ENCODE assay signal across 9 mouse cellular contexts in genomic region chr9:35283415-35284069, GRCm38 (mm10). TPM values are rescaled to one million over a fixed set of nuclear protein-coding genes. Genes with fewer than 3 reads are reported as not detected.
A peak's percentile ranks its signal among the peaks of the same experiment; 100 is the strongest.
DNase-seq lines count a peak whose midpoint lies in the region; ATAC-seq and TF ChIP-seq lines count a peak whose summit lies in the region.
"Had no signal": no experiment of that assay in that cellular context is flagged by ENCODE, and none has a peak within 500 bp of the region (broad histone marks: within the 10 kb centered on the region; RNA-seq: fewer than 3 reads in every experiment).

No protein-coding gene starts in this region.

- peak; percentile 62; the same call in 1 of the 2 replicates for ATAC-seq in lung, embryonic 14.5 days (ENCODE audit: insufficient read depth)
- 0 out of 2 replicates have a peak, but pooled peaks have one; percentile 34 for ATAC-seq in hindbrain, embryonic 14.5 days (ENCODE audit: low FRiP score)
- peak; percentile 65; the same call in 1 of the 2 replicates for ATAC-seq in limb, embryonic 11.5 days (ENCODE audit: insufficient number of reproducible peaks, low FRiP score, low TSS enrichment, low read depth)
- no peak for ATAC-seq in monocyte, adult 5-6 weeks (replicated peaks; ENCODE audit: insufficient number of reproducible peaks, low FRiP score, low TSS enrichment, poor library complexity, severe bottlenecking)

- no peak for TF ChIP-seq CTCF in lung, embryonic 14.5 days (IDR thresholded peaks at IDR 0.05; ENCODE audit: low read depth)
- TF ChIP-seq CTCF in thymus, adult 2 months (IDR thresholded peaks at IDR 0.05; ENCODE audit: borderline replicate concordance, control insufficient read depth, extremely low read depth, insufficient read depth, low read length, poor library complexity): no peak

- no peak overlapping the region for H3K4me3 ChIP-seq in lung, embryonic 14.5 days (ENCODE audit: low read depth, low read length)
- no peak overlapping the region for H3K4me3 ChIP-seq in hindbrain, embryonic 14.5 days (replicated peaks; ENCODE audit: low read length)
- no peak overlapping the region for H3K4me3 ChIP-seq in limb, embryonic 11.5 days (ENCODE audit: low read depth, low read length)
- no peak overlapping the region for H3K4me3 ChIP-seq in thymus, adult 2 months (ENCODE audit: control insufficient read depth, insufficient read depth, low read length)

- DNase-seq in lung, embryonic 14.5 days: no peak
- DNase-seq in lung, adult 18-20 months: no peak
- DNase-seq in hindbrain, embryonic 14.5 days (ENCODE audit: low spot score): no peak
- no peak for DNase-seq in limb, embryonic 11.5 days (ENCODE audit: low spot score)
- DNase-seq in ovary, postnatal 10 days (ENCODE audit: low spot score): no peak
- DNase-seq in thymus, adult 2 months: no peak
- DNase-seq: cerebellum, adult 9-10 months; left cerebral cortex, postnatal 4 days had no signal

- H3K27me3 ChIP-seq in lung, embryonic 14.5 days (ENCODE audit: insufficient read depth, low read length): no peaks in the 10 kb centered on the region
- peaks cover 40% of the 10 kb centered on the region for H3K27me3 ChIP-seq in hindbrain, embryonic 14.5 days (ENCODE audit: control insufficient read depth, insufficient read depth, low read length)
- H3K27me3 ChIP-seq in limb, embryonic 11.5 days (ENCODE audit: control insufficient read depth, insufficient read depth, low read length): no peaks in the 10 kb centered on the region
- no peaks in the 10 kb centered on the region for H3K27me3 ChIP-seq in thymus, adult 2 months (ENCODE audit: control insufficient read depth, insufficient read depth, low read length)

- no peak overlapping the region for H3K4me2 ChIP-seq in lung, embryonic 14.5 days
- H3K4me2 ChIP-seq in hindbrain, embryonic 14.5 days (replicated peaks): no peak overlapping the region
- no peak overlapping the region for H3K4me2 ChIP-seq in limb, embryonic 11.5 days (ENCODE audit: low read depth, severe bottlenecking)

- H3K36me3 ChIP-seq in lung, embryonic 14.5 days (ENCODE audit: insufficient read depth): no peaks in the 10 kb centered on the region
- peaks cover 5% of the 10 kb centered on the region; the same call in 1 of the 2 replicates for H3K36me3 ChIP-seq in hindbrain, embryonic 14.5 days (replicated peaks; ENCODE audit: control insufficient read depth, insufficient read depth)
- H3K36me3 ChIP-seq in limb, embryonic 11.5 days (ENCODE audit: control insufficient read depth, insufficient read depth, low read length): no peaks in the 10 kb centered on the region
- no peaks in the 10 kb centered on the region for H3K36me3 ChIP-seq in thymus, adult 2 months (ENCODE audit: control insufficient read depth, insufficient read depth, low read length)

- no peaks in the 10 kb centered on the region for H3K9me3 ChIP-seq in lung, embryonic 14.5 days (ENCODE audit: low read depth, low read length)
- no peaks in the 10 kb centered on the region for H3K9me3 ChIP-seq in hindbrain, embryonic 14.5 days (ENCODE audit: control insufficient read depth, low read length)
- no peaks in the 10 kb centered on the region for H3K9me3 ChIP-seq in limb, embryonic 11.5 days (ENCODE audit: control insufficient read depth, low read length)

- no peaks in the 10 kb centered on the region for H3K4me1 ChIP-seq in lung, embryonic 14.5 days (ENCODE audit: insufficient read depth)
- H3K4me1 ChIP-seq in hindbrain, embryonic 14.5 days (replicated peaks; ENCODE audit: control insufficient read depth, insufficient read depth, low read length): no peaks in the 10 kb centered on the region
- peaks cover 16% of the 10 kb centered on the region for H3K4me1 ChIP-seq in limb, embryonic 11.5 days (ENCODE audit: control insufficient read depth, insufficient read depth, low read length)
- H3K4me1 ChIP-seq in thymus, adult 2 months (replicated peaks; ENCODE audit: control insufficient read depth, insufficient read depth, low read length): no peaks in the 10 kb centered on the region

- 59% methylated on average over 13 of the region's 13 CpGs for WGBS in lung, embryonic 14.5 days
- WGBS in hindbrain, embryonic 14.5 days: 60% methylated on average over 13 of the region's 13 CpGs
- 25% methylated on average over 13 of the region's 13 CpGs for WGBS in limb, embryonic 11.5 days
- WGBS in thymus, adult 2 months: 93% methylated on average over 13 of the region's 13 CpGs

- no peak overlapping the region for H3K27ac ChIP-seq in lung, embryonic 14.5 days (ENCODE audit: low read depth)
- H3K27ac ChIP-seq in hindbrain, embryonic 14.5 days: no peak overlapping the region
- H3K27ac ChIP-seq in limb, embryonic 11.5 days (replicated peaks; ENCODE audit: low read depth, low read length): no peak overlapping the region
- H3K27ac ChIP-seq in thymus, adult 2 months (ENCODE audit: control insufficient read depth, insufficient read depth, low read length): no peak overlapping the region

- no peak for TF ChIP-seq POLR2A in thymus, adult 2 months (IDR thresholded peaks at IDR 0.05; ENCODE audit: control insufficient read depth, extremely low read depth, insufficient read depth, low read length, poor library complexity)

- H3K9ac ChIP-seq in lung, embryonic 14.5 days: no peak overlapping the region
- no peak overlapping the region for H3K9ac ChIP-seq in hindbrain, embryonic 14.5 days
- no peak overlapping the region for H3K9ac ChIP-seq in limb, embryonic 11.5 days (ENCODE audit: low read length)

RNA-seq across cellular contexts. Expression of gene Rpusd4, which starts 15.9 kb away (rescaled TPM):
- 29.7 and 30.9 TPM in 2 replicates for polyA plus RNA-seq in lung, embryonic 14.5 days (2014; fragmentation: Nextera tagmentation; extraction: Ambion mirVana)
- 18.2 and 20.2 TPM in 2 replicates for polyA plus RNA-seq in hindbrain, embryonic 14.5 days (2014; fragmentation: Nextera tagmentation; extraction: Ambion mirVana)
- polyA plus RNA-seq in limb, embryonic 11.5 days (2014; fragmentation: Nextera tagmentation; extraction: Ambion mirVana): 37.4 and 38.5 TPM in 2 replicates
- 11.6 to 17.8 TPM (median 12.7 TPM) in 3 replicates for total RNA-seq in monocyte, adult 5-6 weeks (2017)
- polyA plus RNA-seq in thymus, adult 2 months (2012; rRNA removed): 22.9 and 23.4 TPM in 2 replicates

RNA-seq across cellular contexts. Expression of gene Fam118b, which starts 15.9 kb away (rescaled TPM):
- polyA plus RNA-seq in lung, embryonic 14.5 days (2014; fragmentation: Nextera tagmentation; extraction: Ambion mirVana): 37.9 and 40.4 TPM in 2 replicates
- 55.5 and 55.9 TPM in 2 replicates for polyA plus RNA-seq in hindbrain, embryonic 14.5 days (2014; fragmentation: Nextera tagmentation; extraction: Ambion mirVana)
- polyA plus RNA-seq in limb, embryonic 11.5 days (2014; fragmentation: Nextera tagmentation; extraction: Ambion mirVana): 63.0 and 64.9 TPM in 2 replicates
- total RNA-seq in monocyte, adult 5-6 weeks (2017): 8.1 to 19.4 TPM (median 15.3 TPM) in 3 replicates
- 13.4 and 20.6 TPM in 2 replicates for polyA plus RNA-seq in thymus, adult 2 months (2012; rRNA removed)
